ENCODE assay signal across 8 mouse cellular contexts in genomic region chr4:40757157-40757779, GRCm38 (mm10). TPM values are rescaled to one million over a fixed set of nuclear protein-coding genes. Genes with fewer than 3 reads are reported as not detected.
DNase-seq lines count a peak whose midpoint lies in the region; ATAC-seq and TF ChIP-seq lines count a peak whose summit lies in the region.

No protein-coding gene starts in this region.

- no peaks in the 10 kb centered on the region for H3K9me3 ChIP-seq in neural tube, embryonic 11.5 days (ENCODE audit: control insufficient read depth, low read length)
- H3K9me3 ChIP-seq in heart, embryonic 16.5 days (replicated peaks; ENCODE audit: control insufficient read depth, low read length) = no peaks in the 10 kb centered on the region
- no peaks in the 10 kb centered on the region for H3K9me3 ChIP-seq in liver, postnatal 0 days (ENCODE audit: low read length)

- peak overlapping the region; percentile 74 for H3K4me2 ChIP-seq in neural tube, embryonic 11.5 days (ENCODE audit: low read depth)
- peak overlapping the region; percentile 68 for H3K4me2 ChIP-seq in heart, embryonic 16.5 days (ENCODE audit: low read depth, low read length)
- peak overlapping the region; percentile 71 for H3K4me2 ChIP-seq in liver, postnatal 0 days (ENCODE audit: low read depth, low read length)

- ATAC-seq in neural tube, embryonic 11.5 days (ENCODE audit: insufficient read depth, low FRiP score, low TSS enrichment) = peak; percentile 75
- ATAC-seq in heart, embryonic 16.5 days (replicated peaks; ENCODE audit: extremely low read depth, insufficient read depth, low FRiP score) = peak; percentile 75
- ATAC-seq in liver, postnatal 0 days = peak; percentile 67

- no peaks in the 10 kb centered on the region; the same call in 1 of the 2 replicates for H3K27me3 ChIP-seq in neural tube, embryonic 11.5 days (ENCODE audit: control insufficient read depth, insufficient read depth, low read length)
- no peaks in the 10 kb centered on the region for H3K27me3 ChIP-seq in heart, embryonic 16.5 days (ENCODE audit: control insufficient read depth, insufficient read depth, low read length)
- no peaks in the 10 kb centered on the region for H3K27me3 ChIP-seq in liver, postnatal 0 days (ENCODE audit: insufficient read depth, low read length)

- no peak overlapping the region for H3K27ac ChIP-seq in neural tube, embryonic 11.5 days (ENCODE audit: low read depth, low read length)
- peak overlapping the region; percentile 52; the same call in 1 of the 2 replicates for H3K27ac ChIP-seq in heart, embryonic 16.5 days (ENCODE audit: low read length)
- H3K27ac ChIP-seq in liver, postnatal 0 days (ENCODE audit: low read depth) = peak overlapping the region; percentile 92

- under 1% methylated on average over 37 of the region's 39 CpGs for WGBS in neural tube, embryonic 11.5 days
- under 1% methylated on average over 37 of the region's 39 CpGs for WGBS in heart, embryonic 16.5 days
- WGBS in liver, postnatal 0 days (ENCODE audit: insufficient replicate concordance) = 4% methylated on average over 39 of the region's 39 CpGs

- peak overlapping the region; percentile 82 for H3K4me3 ChIP-seq in neural tube, embryonic 11.5 days (ENCODE audit: low read depth, low read length)
- H3K4me3 ChIP-seq in heart, embryonic 16.5 days (ENCODE audit: low read length) = peak overlapping the region; percentile 93
- peak overlapping the region; percentile 100 for H3K4me3 ChIP-seq in liver, postnatal 0 days (ENCODE audit: low read depth, low read length)

- H3K4me1 ChIP-seq in neural tube, embryonic 11.5 days (ENCODE audit: control insufficient read depth, insufficient read depth, low read length) = 0 out of 2 replicates have a peak, but pooled peaks cover 2% of the 10 kb centered on the region
- peaks cover 2% of the 10 kb centered on the region; the same call in 1 of the 2 replicates for H3K4me1 ChIP-seq in heart, embryonic 16.5 days (ENCODE audit: control insufficient read depth, insufficient read depth, low read length)
- peaks cover 11% of the 10 kb centered on the region; the same call in 1 of the 2 replicates for H3K4me1 ChIP-seq in liver, postnatal 0 days (ENCODE audit: insufficient read depth)

- DNase-seq in adrenal gland, adult (ENCODE audit: inconsistent age in 2 of 2, low spot score in 1 of 2) = peak; percentile 26 to 62
- DNase-seq in adrenal gland, postnatal 36 days = no peak
- DNase-seq in neural tube, embryonic 11.5 days (ENCODE audit: low spot score) = no peak
- no peak for DNase-seq in neural tube, embryonic 10.5 days (ENCODE audit: extremely low spot score, low spot score)
- DNase-seq in liver, postnatal 0 days = peak; percentile 53
- DNase-seq in frontal cortex, postnatal 14 days (ENCODE audit: low spot score in 2 of 2) = no peak
- DNase-seq in left cerebral cortex, adult 11 months (ENCODE audit: low spot score) = no peak

- TF ChIP-seq CTCF in liver, postnatal 0 days (IDR thresholded peaks at IDR 0.05; ENCODE audit: low read depth) = 0 out of 2 replicates have a peak, but pooled peaks have one; percentile 1

- no peak for TF ChIP-seq EP300 in liver, postnatal 0 days (IDR thresholded peaks at IDR 0.05; ENCODE audit: low read depth)

- H3K36me3 ChIP-seq in neural tube, embryonic 11.5 days (ENCODE audit: control insufficient read depth, insufficient read depth, low read length) = no peaks in the 10 kb centered on the region; the same call in 1 of the 2 replicates
- peaks cover 21% of the 10 kb centered on the region for H3K36me3 ChIP-seq in heart, embryonic 16.5 days (ENCODE audit: control insufficient read depth, insufficient read depth)
- H3K36me3 ChIP-seq in liver, postnatal 0 days (replicated peaks; ENCODE audit: insufficient read depth, low read length) = peaks cover 27% of the 10 kb centered on the region

- H3K9ac ChIP-seq in neural tube, embryonic 11.5 days (ENCODE audit: low read length) = peak overlapping the region; percentile 79
- peak overlapping the region; percentile 89 for H3K9ac ChIP-seq in heart, embryonic 16.5 days (ENCODE audit: low read length)
- peak overlapping the region; percentile 97 for H3K9ac ChIP-seq in liver, postnatal 0 days (replicated peaks)

RNA-seq across cellular contexts. Expression of gene Smu1, which starts 0.5 kb away (rescaled TPM):
- 10 to 100 TPM; 60.2 to 71.2 TPM for total RNA-seq in adrenal gland, postnatal 36 days (2021)
- 186 and 191 TPM in 2 replicates for polyA plus RNA-seq in neural tube, embryonic 11.5 days (2014; fragmentation: Nextera tagmentation; extraction: Ambion mirVana)
- polyA plus RNA-seq in heart, embryonic 16.5 days (2015; fragmentation: Nextera tagmentation; extraction: Ambion mirVana) = 101 and 102 TPM in 2 replicates
- 52.5 and 56.8 TPM in 2 replicates for polyA plus RNA-seq in liver, postnatal 0 days (2015; fragmentation: Nextera tagmentation; extraction: Ambion mirVana)

RNA-seq across cellular contexts. Expression of gene Dnaja1, which starts 35.3 kb away (rescaled TPM):
- 100 to 1,000 TPM; 287 to 463 TPM for total RNA-seq in adrenal gland, postnatal 36 days (2021)
- 694 and 702 TPM in 2 replicates for polyA plus RNA-seq in neural tube, embryonic 11.5 days (2014; fragmentation: Nextera tagmentation; extraction: Ambion mirVana)
- polyA plus RNA-seq in heart, embryonic 16.5 days (2015; fragmentation: Nextera tagmentation; extraction: Ambion mirVana) = 238 and 262 TPM in 2 replicates
- polyA plus RNA-seq in liver, postnatal 0 days (2015; fragmentation: Nextera tagmentation; extraction: Ambion mirVana) = 180 and 183 TPM in 2 replicates

RNA-seq across cellular contexts. Expression of gene Aptx, which starts 54.3 kb away (rescaled TPM):
- total RNA-seq in adrenal gland, postnatal 36 days (2021) = 10 to 100 TPM; 14.4 to 23.2 TPM
- 42.5 and 44.0 TPM in 2 replicates for polyA plus RNA-seq in neural tube, embryonic 11.5 days (2014; fragmentation: Nextera tagmentation; extraction: Ambion mirVana)
- 29.1 and 31.5 TPM in 2 replicates for polyA plus RNA-seq in heart, embryonic 16.5 days (2015; fragmentation: Nextera tagmentation; extraction: Ambion mirVana)
- polyA plus RNA-seq in liver, postnatal 0 days (2015; fragmentation: Nextera tagmentation; extraction: Ambion mirVana) = 11.6 and 12.0 TPM in 2 replicates

Comparison
In these comparisons a context has a peak if more than half of its experiments do, and no peak if none do; other contexts are left out.
1. DNase-seq: peak in adrenal gland, adult (2 of 2) and liver, postnatal 0 days (single experiment); none in adrenal gland, postnatal 36 days (0 of 2), neural tube, embryonic 11.5 days (single experiment), neural tube, embryonic 10.5 days (single experiment), frontal cortex, postnatal 14 days (0 of 2) and left cerebral cortex, adult 11 months (single experiment).
2. Peak in every context shown above with its lines, with median percentiles within 50 percentile points of each other: ATAC-seq, H3K4me2 ChIP-seq, H3K4me3 ChIP-seq and H3K9ac ChIP-seq.